Mouse (Mus musculus): Measurements from ENCODE around the gene Trpm8. TPM values are rescaled to one million over a fixed set of nuclear protein-coding genes. Genes with fewer than 3 reads are reported as not detected.

Trpm8 gene
- total RNA-seq, 2 experiments from 2014 or later = not detected

DNA sequence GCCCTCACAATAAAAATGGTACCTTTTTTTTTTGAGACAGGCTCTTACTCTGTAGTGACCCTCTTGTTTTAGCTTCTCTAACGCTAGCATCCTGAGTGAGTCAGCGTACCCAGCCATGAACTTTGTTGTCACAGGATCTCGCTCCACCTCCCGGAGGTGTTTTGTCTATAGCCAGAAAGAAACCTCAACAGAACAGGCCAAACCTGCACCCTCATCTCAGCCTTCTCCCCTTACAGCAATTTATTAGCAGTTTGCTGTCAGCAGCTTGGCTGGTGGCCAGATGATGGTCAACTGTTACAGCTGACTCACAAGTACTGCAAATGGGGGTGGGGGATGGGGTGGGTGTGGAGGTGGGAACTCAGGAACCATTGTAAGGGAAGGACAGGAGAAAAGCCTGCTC is 15.2 kb upstream of the Trpm8 start:
- DNase-seq = peak; percentile 66

DNA sequence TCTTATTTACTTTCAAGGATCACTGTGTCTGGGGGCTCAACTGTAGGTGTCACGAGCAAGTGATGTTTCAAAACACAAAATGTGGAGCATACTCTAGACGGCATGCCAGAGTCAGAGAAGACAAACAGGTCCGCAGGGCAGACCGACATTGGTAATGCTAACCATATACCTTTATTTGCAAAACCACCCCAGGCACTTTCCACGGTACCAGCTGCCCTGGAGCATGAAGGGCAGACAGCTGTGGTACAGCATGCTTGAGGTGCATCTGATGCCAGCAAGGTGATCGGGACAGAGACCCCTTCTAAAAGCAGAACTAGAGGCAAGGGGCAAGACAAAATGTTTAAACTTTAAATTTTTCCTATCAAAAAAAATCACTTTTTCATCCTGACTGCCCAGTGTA is 14.5 kb upstream of the Trpm8 start:
- intact Hi-C loops (cut with DNase I; ENCODE audit: low total_unique reads) = no loop called here
- no peak for DNase-seq

More for the DNA sequence above, 15.2 kb upstream of the Trpm8 start:
- intact Hi-C loops (cut with DNase I; ENCODE audit: low total_unique reads) = no loop called here

DNA sequence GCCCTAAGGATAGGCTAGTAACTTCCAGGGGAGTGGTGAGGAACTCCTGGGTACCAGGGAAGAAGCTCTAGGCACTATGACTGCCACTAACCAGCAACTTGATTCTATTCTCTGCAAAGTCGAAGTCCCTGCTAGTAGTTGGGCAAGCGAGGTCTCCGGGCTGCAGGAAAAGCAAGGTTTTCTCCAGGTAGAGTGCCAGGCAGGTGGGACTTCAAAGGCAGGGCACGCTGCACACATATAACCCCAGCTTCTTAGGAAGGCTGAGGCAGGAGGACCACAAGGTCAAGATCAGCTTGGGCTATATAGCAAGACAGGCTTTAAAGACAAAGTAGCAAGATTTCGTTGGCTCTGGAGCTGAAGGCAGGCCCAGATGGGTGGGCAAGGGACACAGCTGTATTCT is 13.7 kb upstream of the Trpm8 start:
- DNase-seq = no peak
- intact Hi-C loops (cut with DNase I; ENCODE audit: low total_unique reads) = no loop called here

- intact Hi-C loops (cut with DNase I; ENCODE audit: low total_unique reads) = no loop called here
Observed at GRCm38 (mm10) chr1:88264237-88264868, 13.1 kb upstream of the Trpm8 start.

DNA sequence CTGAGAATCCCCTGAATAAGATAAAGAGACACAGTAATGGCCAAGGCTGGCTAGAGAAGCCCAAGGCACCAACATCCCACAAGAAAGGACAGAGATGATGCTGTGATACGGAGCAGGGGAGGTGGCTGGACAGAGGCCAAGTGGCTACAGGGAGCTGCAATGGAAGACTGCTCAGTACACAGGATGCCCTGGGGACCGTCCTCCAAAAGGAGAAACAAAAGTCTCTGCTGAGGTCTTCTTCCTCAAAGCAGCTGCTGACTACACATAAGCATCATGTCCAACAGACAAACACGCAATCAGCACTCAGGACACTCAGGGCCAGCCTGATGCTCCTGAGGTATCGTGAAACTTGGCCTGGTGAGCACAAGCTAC is 12.6 kb upstream of the Trpm8 start:
- intact Hi-C loops (cut with DNase I; ENCODE audit: low total_unique reads) = no loop called here
- no peak for DNase-seq

More at GRCm38 (mm10) chr1:88264237-88264868, 13.1 kb upstream of the Trpm8 start:
- DNase-seq = no peak

- no peak for DNase-seq
- intact Hi-C loops (cut with DNase I; ENCODE audit: low total_unique reads) = no loop called here
Observed at GRCm38 (mm10) chr1:88266123-88266522, 11.3 kb upstream of the Trpm8 start.

DNA sequence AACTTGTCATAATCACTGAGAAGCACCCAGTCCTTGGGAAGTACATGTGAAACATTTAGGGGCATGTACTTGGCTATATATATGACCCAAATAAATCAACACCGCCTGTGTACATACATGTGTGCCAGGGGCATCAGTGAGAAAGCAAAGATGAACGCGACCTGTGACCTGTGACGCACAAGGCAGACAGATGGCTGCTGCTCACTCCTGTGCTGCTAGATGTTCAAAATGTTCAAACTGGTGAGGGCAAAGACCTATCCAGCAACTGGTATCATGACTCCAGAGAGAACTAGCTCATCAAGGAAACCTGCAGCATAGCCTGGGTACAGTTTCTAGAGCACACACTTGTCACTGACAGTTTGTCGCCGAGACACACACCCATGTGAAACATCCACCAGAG is 10.0 kb upstream of the Trpm8 start:
- intact Hi-C loops (cut with DNase I; ENCODE audit: low total_unique reads) = no loop called here
- DNase-seq = no peak

GRCm38 (mm10) chr1:88268070-88268469 is 9.4 kb upstream of the Trpm8 start:
- intact Hi-C loops (cut with DNase I; ENCODE audit: low total_unique reads) = no loop called here
- no peak for DNase-seq

GRCm38 (mm10) chr1:88269539-88270309 is 7.7 kb upstream of the Trpm8 start:
- intact Hi-C loops (cut with DNase I; ENCODE audit: low total_unique reads) = no loop called here
- DNase-seq = no peak

DNA sequence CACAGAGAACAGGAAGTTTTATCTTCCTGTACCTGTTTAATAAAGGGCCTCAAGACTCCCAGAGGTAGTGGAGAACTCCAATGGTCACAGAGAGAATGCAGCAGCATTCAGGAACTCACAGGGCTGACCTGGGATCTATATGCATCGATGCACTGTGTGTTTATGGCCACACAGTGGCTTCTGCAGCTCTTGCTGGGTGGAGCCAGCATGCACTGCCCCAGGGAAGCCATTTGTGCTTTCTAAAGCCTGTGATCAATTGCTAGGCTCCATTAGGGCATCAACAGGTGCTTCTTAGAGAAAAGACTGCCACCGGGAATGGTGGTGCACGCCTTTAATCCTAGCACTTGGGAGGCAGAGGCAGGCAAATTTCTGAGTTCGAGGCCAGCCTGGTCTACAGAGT is 4.6 kb upstream of the Trpm8 start:
- intact Hi-C loops (cut with DNase I; ENCODE audit: low total_unique reads) = no loop called here
- DNase-seq = no peak

- intact Hi-C loops (cut with DNase I; ENCODE audit: low total_unique reads) = no loop called here
- DNase-seq = no peak
Observed at GRCm38 (mm10) chr1:88273326-88273725, 4.1 kb upstream of the Trpm8 start.

- intact Hi-C loops (cut with DNase I; ENCODE audit: low total_unique reads) = no loop called here
- no peak for DNase-seq
Observed at GRCm38 (mm10) chr1:88273832-88274231, 3.6 kb upstream of the Trpm8 start.

DNA sequence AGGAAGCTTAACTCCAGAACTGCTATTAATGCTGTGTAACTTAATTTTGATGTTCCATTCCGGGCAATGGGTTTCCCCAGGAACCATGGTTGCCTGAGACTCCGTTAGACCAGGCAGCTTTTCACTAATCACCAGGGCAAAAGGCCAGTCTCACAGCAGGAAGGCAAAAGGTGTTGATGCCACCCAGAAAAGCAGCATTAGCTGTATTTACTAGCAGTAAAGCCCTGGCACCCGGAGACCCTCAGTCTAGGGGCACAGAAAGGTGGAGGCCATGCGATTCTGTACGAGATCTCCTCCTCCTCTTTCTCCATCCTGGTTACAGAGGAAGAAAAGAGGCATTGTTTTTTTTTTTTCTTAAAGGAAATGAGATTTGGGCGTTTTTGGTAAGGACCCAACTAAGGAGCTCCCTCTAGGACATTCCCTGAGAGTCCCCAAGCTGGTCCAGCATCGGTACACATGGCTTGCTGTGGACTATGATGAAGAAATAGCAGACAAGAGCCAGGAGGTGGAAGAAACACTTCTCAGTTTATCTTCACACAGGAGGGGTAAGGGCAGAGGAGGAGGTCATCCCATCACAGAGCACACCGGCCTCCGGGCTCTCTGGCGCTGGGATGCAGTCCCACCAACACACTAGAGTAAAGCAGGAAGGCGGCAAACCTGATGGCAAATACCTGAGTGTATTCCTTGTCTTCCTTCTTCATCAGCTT is 2.9 kb upstream of the Trpm8 start:
- DNase-seq = no peak
- intact Hi-C loops (cut with DNase I; ENCODE audit: low total_unique reads) = no loop called here

DNA sequence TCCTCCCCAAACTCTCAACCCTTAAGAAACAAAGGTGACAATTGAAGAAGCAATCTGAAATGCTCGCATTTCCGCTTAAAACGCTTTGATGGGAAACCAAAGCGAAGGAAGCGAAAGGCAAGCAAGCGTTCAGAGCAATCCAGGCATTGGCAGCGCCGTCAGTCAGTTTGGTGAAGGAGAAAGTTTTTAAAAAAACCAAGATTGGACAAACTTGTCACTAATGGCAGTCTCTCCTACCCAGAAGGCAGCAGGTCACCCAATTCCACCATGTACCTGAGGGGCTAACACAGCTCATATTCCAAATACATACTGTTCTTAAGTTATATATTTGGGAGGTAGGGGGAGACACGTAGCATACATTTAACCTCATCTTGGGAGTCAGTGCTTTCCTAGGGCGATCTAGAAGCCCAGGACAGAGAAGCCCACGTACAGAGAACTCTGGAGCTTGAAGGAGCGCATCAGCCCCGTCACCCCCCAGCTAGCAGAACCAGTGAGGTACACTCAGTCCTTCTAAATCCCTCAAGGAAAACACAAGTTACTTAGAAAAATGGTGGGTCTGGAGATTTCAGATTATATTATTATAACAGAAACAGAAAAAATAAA is 2.3 kb upstream of the Trpm8 start:
- intact Hi-C loops (cut with DNase I; ENCODE audit: low total_unique reads) = no loop called here
- DNase-seq = no peak

GRCm38 (mm10) chr1:88275698-88276523 is 1.6 kb upstream of the Trpm8 start:
- DNase-seq = no peak
- intact Hi-C loops (cut with DNase I; ENCODE audit: low total_unique reads) = no loop called here

- intact Hi-C loops (cut with DNase I; ENCODE audit: low total_unique reads) = no loop called here
- DNase-seq = no peak
Observed at GRCm38 (mm10) chr1:88276524-88277097, 850 bp upstream of the Trpm8 start.

GRCm38 (mm10) chr1:88277818-88278511 is 504 bp downstream of the Trpm8 start:
- intact Hi-C loops (cut with DNase I; ENCODE audit: low total_unique reads) = no loop called here
- DNase-seq = no peak

DNA sequence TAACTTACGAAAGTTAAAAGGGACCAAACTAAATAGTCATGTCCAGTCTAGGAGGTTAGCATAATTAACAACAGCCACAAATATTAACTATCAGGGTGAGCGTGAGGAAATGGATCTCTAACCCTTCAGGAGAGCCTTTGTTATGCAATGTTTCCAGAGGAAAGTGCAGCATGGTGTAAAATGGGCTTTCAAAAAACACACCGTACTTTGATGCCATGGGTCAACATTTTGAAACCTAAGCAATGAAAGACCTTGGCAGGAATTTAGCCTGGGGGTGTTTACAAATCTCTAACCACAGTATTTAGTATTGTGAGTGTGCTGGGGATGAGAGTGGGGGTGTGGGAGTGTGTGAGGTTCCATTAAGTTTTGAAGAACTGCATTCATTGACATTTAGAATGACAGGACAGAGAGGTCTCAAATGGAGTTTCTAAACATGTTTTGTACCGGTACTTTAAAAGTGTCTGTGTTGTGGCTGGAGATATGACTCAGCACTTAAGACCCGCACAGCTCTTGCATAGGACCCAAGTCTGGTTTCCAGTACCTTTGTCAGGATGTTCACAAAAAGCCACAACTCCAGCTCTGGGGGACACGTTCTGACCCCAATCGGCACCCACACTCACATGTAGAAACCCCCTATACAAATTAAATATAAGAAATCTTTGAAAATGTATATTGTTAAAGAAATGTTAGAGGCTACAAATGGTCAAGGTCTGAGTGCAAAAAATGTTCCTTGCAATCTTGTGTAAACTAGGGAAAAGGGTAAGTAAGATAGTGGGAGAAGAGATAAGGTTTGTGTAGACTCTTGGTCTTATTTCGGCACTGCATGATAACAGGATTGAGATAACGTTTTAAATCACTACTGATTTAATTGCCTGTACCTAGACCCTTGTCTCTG is 1.9 kb downstream of the Trpm8 start:
- intact Hi-C loops (cut with DNase I; ENCODE audit: low total_unique reads) = no loop called here

More for the DNA sequence above, 1.9 kb downstream of the Trpm8 start:
- DNase-seq = no peak
